ENCODE assay signal across 7 mouse cellular contexts in genomic region chr6:58903171-58903570, GRCm38 (mm10). TPM values are rescaled to one million over a fixed set of nuclear protein-coding genes. Genes with fewer than 3 reads are reported as not detected.
DNase-seq lines count a peak whose midpoint lies in the region; ATAC-seq lines count a peak whose summit lies in the region.

No protein-coding gene starts in this region.

- no peak overlapping the region for H3K27ac ChIP-seq in forebrain, embryonic 13.5 days

- H3K4me2 ChIP-seq in forebrain, embryonic 13.5 days = peak overlapping the region; percentile 23; the same call in 1 of the 2 replicates

- peak; percentile 14 for DNase-seq in thymus, postnatal 14 days
- no peak for DNase-seq in thymus, postnatal 36 days
- DNase-seq in left cerebral cortex, postnatal 10 days (ENCODE audit: extremely low spot score in 1 of 2, low spot score in 2 of 2) = peak; percentile 68 to 75
- DNase-seq in retina, postnatal 1 day = peak; percentile 52
- DNase-seq in spleen, adult 12 weeks (ENCODE audit: low spot score) = no peak
- no peak for DNase-seq in B cell, adult 2 months

- H3K4me1 ChIP-seq in forebrain, embryonic 13.5 days = peaks cover 22% of the 10 kb centered on the region

- intact Hi-C loops in left cerebral cortex, postnatal 10 days (cut with DNase I) = no loop called here

- no peaks in the 10 kb centered on the region for H3K27me3 ChIP-seq in forebrain, embryonic 13.5 days

- no peak overlapping the region for H3K9ac ChIP-seq in forebrain, embryonic 13.5 days

- peaks cover 17% of the 10 kb centered on the region for H3K36me3 ChIP-seq in forebrain, embryonic 13.5 days (ENCODE audit: poor library complexity, severe bottlenecking)

- WGBS in forebrain, embryonic 13.5 days = 19% methylated on average over 8 of the region's 8 CpGs

- H3K9me3 ChIP-seq in forebrain, embryonic 13.5 days (replicated peaks) = peaks cover 16% of the 10 kb centered on the region

- H3K4me3 ChIP-seq in forebrain, embryonic 13.5 days = no peak overlapping the region

- peak; percentile 83 for ATAC-seq in forebrain, embryonic 13.5 days

RNA-seq across cellular contexts. Expression of gene Nap1l5, which starts 3.7 kb away (rescaled TPM):
- polyA plus RNA-seq in forebrain, embryonic 13.5 days (2015; fragmentation: Nextera tagmentation; extraction: Ambion mirVana) = 49.1 and 52.6 TPM in 2 replicates
- 100 to 1,000 TPM; 190 to 217 TPM for total RNA-seq in left cerebral cortex, postnatal 10 days (2021)

Comparison
In these comparisons a context has a peak if more than half of its experiments do, and no peak if none do; other contexts are left out.
1. DNase-seq: peak in thymus, postnatal 14 days (single experiment), left cerebral cortex, postnatal 10 days (2 of 2) and retina, postnatal 1 day (single experiment); none in thymus, postnatal 36 days (0 of 2), spleen, adult 12 weeks (single experiment) and B cell, adult 2 months (0 of 2).